Mouse (Mus musculus): ENCODE results near the gene Dhx32. TPM values are rescaled to one million over a fixed set of nuclear protein-coding genes. Genes with fewer than 3 reads are reported as not detected.
"Not testable (repeated sequence)": the region's sequence is repeated elsewhere in the genome, so short reads cannot be mapped to it uniquely, and the experiment has no call there.

Dhx32 gene
- polyA plus RNA-seq, 1 experiment from 2014 or later, result 22.6 TPM

DNA sequence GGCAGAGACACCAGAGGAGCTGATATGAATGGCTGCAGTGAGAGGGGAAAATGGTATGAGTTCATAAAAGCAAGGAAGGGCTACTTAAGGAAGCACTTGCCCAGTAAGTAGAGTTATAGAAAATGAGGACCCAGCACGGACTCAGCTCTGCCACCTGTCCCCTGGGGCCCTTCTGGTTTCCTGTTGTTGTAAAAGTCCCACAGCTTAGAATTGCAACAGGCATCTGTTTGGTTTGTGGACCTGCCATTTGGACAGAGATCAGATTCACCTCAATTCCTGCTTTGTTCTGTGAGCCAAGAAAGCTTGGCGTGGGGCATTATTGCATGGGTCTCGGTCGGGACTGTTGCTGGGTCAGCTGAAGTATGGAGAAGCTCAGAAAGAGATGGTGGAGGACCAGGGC is 67.1 kb downstream of the Dhx32 start:
- Histone ChIP-seq H3K4me2 (no peak overlapping the region), H3K27me3 (ENCODE audit: insufficient read depth, low read length) (no peaks in the 10 kb centered on the region), H3K4me1 (ENCODE audit: insufficient read depth) (no peaks in the 10 kb centered on the region), H3K4me3 (ENCODE audit: low read depth, low read length) (no peak overlapping the region), H3K9ac (no peak overlapping the region), H3K9me3 (ENCODE audit: low read depth, low read length) (no peaks in the 10 kb centered on the region), H3K27ac (ENCODE audit: low read depth) (no peak overlapping the region), H3K36me3 (ENCODE audit: insufficient read depth) (peaks cover 69% of the 10 kb centered on the region)
- 92% methylated on average over 4 of the region's 4 CpGs for WGBS
- DNase-seq, result no peak
- TF ChIP-seq CTCF (IDR thresholded peaks at IDR 0.05; ENCODE audit: low read depth), result no peak
- no peak for ATAC-seq (ENCODE audit: insufficient read depth)

DNA sequence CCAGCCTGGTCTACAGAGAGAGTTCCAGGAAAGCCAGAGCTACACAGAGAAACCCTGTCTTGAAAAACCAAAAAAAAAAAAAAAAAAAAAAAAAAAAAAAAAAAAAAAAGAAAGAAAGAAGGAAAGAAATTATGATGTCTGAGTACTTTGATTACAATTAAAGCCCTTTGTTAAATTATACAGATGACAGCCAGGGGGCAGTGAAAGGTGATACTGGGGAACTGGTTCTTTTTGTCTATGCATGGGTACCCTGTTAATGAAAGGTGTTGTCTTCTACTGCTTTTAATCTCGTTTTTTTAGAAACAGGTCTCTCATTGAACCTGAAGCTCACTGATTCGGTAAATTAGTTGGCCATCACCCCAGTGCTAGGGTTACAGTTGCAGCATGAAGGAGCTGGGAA is 75.2 kb downstream of the Dhx32 start:
- Histone ChIP-seq H3K4me1 (ENCODE audit: insufficient read depth) (no peaks in the 10 kb centered on the region), H3K9ac (no peak overlapping the region), H3K27ac (ENCODE audit: low read depth) (no peak overlapping the region), H3K4me3 (ENCODE audit: low read depth, low read length) (peak overlapping the region; percentile 80; the same call in 1 of the 2 replicates), H3K36me3 (ENCODE audit: insufficient read depth) (no peaks in the 10 kb centered on the region), H3K27me3 (ENCODE audit: insufficient read depth, low read length) (no peaks in the 10 kb centered on the region), H3K9me3 (ENCODE audit: low read depth, low read length) (no peaks in the 10 kb centered on the region), H3K4me2 (no peak overlapping the region)
- ATAC-seq (ENCODE audit: insufficient read depth), result no peak
- DNase-seq, result peak; percentile 30
- 0 out of 2 replicates have a peak, but pooled peaks have one; percentile 1 for TF ChIP-seq CTCF (IDR thresholded peaks at IDR 0.05; ENCODE audit: low read depth)
- WGBS, result 87% methylated on average over 2 of the region's 2 CpGs

DNA sequence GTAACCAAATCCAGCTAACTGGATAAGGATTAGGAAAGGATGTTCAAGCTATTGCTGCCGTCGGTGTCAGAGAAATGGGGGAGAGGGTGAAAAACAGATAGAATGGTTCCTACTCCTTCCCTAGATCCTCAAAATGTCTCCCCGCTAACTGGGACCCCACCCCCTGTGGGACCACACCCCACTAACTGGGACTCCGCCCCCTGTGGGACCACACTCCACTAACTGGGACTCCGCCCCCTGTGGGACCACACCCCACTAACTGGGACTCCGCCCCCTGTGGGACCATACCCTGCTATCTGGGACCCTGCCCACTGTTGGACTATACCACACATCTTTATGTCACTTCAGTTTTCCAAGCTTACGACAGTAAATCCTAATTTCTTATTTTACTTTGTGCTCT is 78.6 kb downstream of the Dhx32 start:
- no peak overlapping the region for H3K4me3 ChIP-seq (ENCODE audit: low read depth, low read length)
- DNase-seq, result no peak
- no peaks in the 10 kb centered on the region for H3K27me3 ChIP-seq (ENCODE audit: insufficient read depth, low read length)
- no peak for TF ChIP-seq CTCF (IDR thresholded peaks at IDR 0.05; ENCODE audit: low read depth)
- no peak overlapping the region for H3K9ac ChIP-seq
- no peak overlapping the region for H3K4me2 ChIP-seq
- 92% methylated on average over 7 of the region's 7 CpGs for WGBS
- H3K36me3 ChIP-seq (ENCODE audit: insufficient read depth), result 0 out of 2 replicates have a peak, but pooled peaks cover 4% of the 10 kb centered on the region
- no peak overlapping the region for H3K27ac ChIP-seq (ENCODE audit: low read depth)
- no peaks in the 10 kb centered on the region for H3K4me1 ChIP-seq (ENCODE audit: insufficient read depth)
- H3K9me3 ChIP-seq (ENCODE audit: low read depth, low read length), result no peaks in the 10 kb centered on the region
- ATAC-seq (ENCODE audit: insufficient read depth), result no peak

DNA sequence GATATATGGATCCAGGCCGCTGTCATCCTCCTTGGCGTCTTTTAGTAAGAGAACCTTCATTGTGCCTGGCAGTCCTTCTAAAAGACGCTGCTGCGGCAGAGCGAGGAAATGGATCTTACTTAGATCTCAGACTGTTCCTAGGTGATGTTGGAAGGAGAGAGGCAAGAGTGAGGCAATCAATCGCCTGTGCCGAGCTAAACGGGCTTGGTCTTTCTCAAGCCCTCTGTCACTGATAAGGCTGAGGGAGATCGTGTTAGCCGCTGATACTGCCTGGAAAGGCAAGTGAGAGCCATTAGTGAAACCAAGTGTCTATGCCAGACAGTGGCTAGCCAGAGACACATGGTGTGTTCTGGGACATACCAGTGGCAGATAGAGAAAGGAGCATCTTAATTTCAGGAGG is 80.2 kb downstream of the Dhx32 start:
- WGBS, result 62% methylated on average over 10 of the region's 10 CpGs
- Histone ChIP-seq H3K4me2 (no peak overlapping the region), H3K27ac (ENCODE audit: low read depth) (peak overlapping the region; percentile 52; the same call in 1 of the 2 replicates), H3K36me3 (ENCODE audit: insufficient read depth) (peaks cover 5% of the 10 kb centered on the region; the same call in 1 of the 2 replicates), H3K4me3 (ENCODE audit: low read depth, low read length) (peak overlapping the region; percentile 2; the same call in 1 of the 2 replicates), H3K27me3 (ENCODE audit: insufficient read depth, low read length) (no peaks in the 10 kb centered on the region), H3K9ac (no peak overlapping the region), H3K4me1 (ENCODE audit: insufficient read depth) (no peaks in the 10 kb centered on the region), H3K9me3 (ENCODE audit: low read depth, low read length) (no peaks in the 10 kb centered on the region)
- ATAC-seq (ENCODE audit: insufficient read depth) (peak; percentile 60), DNase-seq (no peak)
- no peak for TF ChIP-seq CTCF (IDR thresholded peaks at IDR 0.05; ENCODE audit: low read depth)

DNA sequence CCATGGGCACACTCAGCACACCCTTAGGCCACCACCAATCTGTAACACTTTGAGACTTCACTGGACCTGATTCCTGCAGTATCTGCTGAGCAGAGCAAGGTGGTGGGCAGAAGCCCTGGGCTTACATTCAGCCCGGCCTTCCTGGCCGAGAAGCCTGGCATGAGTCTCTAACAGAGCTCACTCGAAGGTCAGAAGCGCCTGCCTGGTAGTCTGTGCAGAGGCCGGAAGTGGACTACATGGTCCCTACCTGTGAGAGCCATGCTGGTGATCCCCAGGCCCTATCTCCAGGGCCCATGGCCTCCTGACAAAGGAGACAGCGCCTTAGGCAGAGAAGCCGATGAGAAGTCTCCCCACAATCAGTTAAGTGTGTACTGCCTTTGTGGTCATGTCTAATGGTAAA is 81.2 kb downstream of the Dhx32 start:
- ATAC-seq (ENCODE audit: insufficient read depth) (no peak), DNase-seq (no peak)
- no peak overlapping the region for H3K4me2 ChIP-seq
- H3K36me3 ChIP-seq (ENCODE audit: insufficient read depth), result peaks cover 14% of the 10 kb centered on the region; the same call in 1 of the 2 replicates
- WGBS, result 93% methylated on average over 7 of the region's 7 CpGs
- H3K9me3 ChIP-seq (ENCODE audit: low read depth, low read length), result no peaks in the 10 kb centered on the region
- H3K9ac ChIP-seq, result no peak overlapping the region
- peak overlapping the region; percentile 20; the same call in 1 of the 2 replicates for H3K4me3 ChIP-seq (ENCODE audit: low read depth, low read length)
- no peaks in the 10 kb centered on the region for H3K27me3 ChIP-seq (ENCODE audit: insufficient read depth, low read length)
- no peak overlapping the region for H3K27ac ChIP-seq (ENCODE audit: low read depth)
- H3K4me1 ChIP-seq (ENCODE audit: insufficient read depth), result no peaks in the 10 kb centered on the region
- no peak for TF ChIP-seq CTCF (IDR thresholded peaks at IDR 0.05; ENCODE audit: low read depth)

DNA sequence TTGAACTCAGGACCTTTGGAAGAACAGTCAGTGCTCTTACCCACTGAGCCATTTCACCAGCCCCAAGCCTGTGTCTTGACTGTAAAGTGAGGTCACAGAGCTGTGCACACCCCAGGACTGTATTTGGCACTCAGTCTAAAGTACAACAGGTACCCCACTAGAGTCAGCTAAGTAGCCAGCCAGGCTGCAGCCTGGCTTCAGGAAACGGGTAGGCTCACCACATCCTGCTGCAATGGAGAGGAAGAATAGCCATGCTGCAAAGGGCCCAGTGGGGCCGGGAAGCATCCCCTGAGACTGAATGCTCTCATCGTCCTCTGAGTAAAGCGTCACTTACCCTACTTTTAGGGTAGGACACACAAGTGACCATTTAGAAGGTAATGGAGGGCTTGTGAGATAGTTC is 82.6 kb downstream of the Dhx32 start:
- Histone ChIP-seq H3K9ac (no peak overlapping the region), H3K9me3 (ENCODE audit: low read depth, low read length) (no peaks in the 10 kb centered on the region), H3K36me3 (ENCODE audit: insufficient read depth) (peaks cover 14% of the 10 kb centered on the region; the same call in 1 of the 2 replicates), H3K27me3 (ENCODE audit: insufficient read depth, low read length) (no peaks in the 10 kb centered on the region), H3K4me1 (ENCODE audit: insufficient read depth) (no peaks in the 10 kb centered on the region), H3K4me3 (ENCODE audit: low read depth, low read length) (no peak overlapping the region), H3K4me2 (no peak overlapping the region), H3K27ac (ENCODE audit: low read depth) (no peak overlapping the region)
- DNase-seq (no peak), ATAC-seq (ENCODE audit: insufficient read depth) (no peak)
- WGBS, result 82% methylated on average over 4 of the region's 4 CpGs
- TF ChIP-seq CTCF (IDR thresholded peaks at IDR 0.05; ENCODE audit: low read depth), result no peak

DNA sequence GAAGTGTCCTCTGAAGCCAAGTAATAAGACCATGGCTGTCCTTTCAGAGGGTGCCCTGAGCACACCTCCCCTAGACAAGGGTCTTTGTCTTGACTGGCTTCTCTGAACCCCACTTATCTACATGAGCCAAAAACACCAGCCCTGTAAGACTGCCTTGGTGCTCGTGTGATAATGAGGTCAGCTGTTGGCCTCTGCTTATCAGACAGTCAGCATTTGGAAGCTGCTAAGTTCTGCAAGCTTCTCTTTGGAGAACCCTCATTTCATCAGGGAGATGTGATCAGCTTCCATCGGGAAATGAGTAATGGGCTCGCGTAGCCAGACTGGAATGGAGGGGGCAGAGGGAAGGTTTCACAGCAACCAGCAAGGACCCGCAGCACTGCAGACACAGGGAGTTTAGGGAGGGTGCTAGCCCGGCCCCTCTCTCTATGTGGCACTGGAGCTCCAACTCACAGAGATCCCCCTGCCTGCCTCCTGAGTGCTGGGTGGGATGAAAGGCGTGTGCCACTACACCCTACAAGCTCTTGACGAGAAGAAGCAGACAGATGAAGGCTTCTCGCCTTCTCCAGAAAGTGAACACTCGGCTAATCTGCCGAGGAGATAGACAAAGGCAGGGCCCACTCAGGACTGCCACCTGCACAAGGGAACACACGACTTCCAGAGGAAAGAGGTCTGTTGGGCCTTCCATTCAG is 84.4 kb downstream of the Dhx32 start:
- H3K27ac ChIP-seq (ENCODE audit: low read depth), result 0 out of 2 replicates have a peak overlapping the region, but pooled peaks have one; percentile 16
- H3K27me3 ChIP-seq (ENCODE audit: insufficient read depth, low read length), result no peaks in the 10 kb centered on the region
- no peak for TF ChIP-seq CTCF (IDR thresholded peaks at IDR 0.05; ENCODE audit: low read depth)
- H3K36me3 ChIP-seq (ENCODE audit: insufficient read depth), result peaks cover 14% of the 10 kb centered on the region; the same call in 1 of the 2 replicates
- peak overlapping the region; percentile 13; the same call in 1 of the 2 replicates for H3K4me2 ChIP-seq
- no peak for ATAC-seq (ENCODE audit: insufficient read depth)
- H3K4me1 ChIP-seq (ENCODE audit: insufficient read depth), result no peaks in the 10 kb centered on the region
- H3K9me3 ChIP-seq (ENCODE audit: low read depth, low read length), result no peaks in the 10 kb centered on the region
- no peak for DNase-seq
- WGBS, result 73% methylated on average over 12 of the region's 12 CpGs
- no peak overlapping the region for H3K4me3 ChIP-seq (ENCODE audit: low read depth, low read length)
- no peak overlapping the region for H3K9ac ChIP-seq

DNA sequence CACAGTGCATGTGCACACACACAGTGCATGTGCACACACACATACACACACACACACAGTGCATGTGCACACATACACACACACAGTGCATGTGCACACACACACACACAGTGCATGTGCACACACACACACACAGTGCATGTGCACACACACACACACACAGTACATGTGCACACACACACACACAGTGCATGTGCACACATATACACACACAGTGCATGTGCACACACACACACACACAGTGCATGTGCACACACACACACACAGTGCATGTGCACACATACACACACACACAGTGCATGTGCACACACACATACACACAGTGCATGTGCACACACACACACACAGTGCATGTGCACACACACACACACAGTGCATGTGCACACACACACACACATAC is 96.9 kb downstream of the Dhx32 start:
- not testable (repeated sequence) for ATAC-seq (ENCODE audit: insufficient read depth); H3K4me1 ChIP-seq (ENCODE audit: insufficient read depth); H3K4me3 ChIP-seq (ENCODE audit: low read depth, low read length); H3K27me3 ChIP-seq (ENCODE audit: insufficient read depth, low read length); DNase-seq; H3K9ac ChIP-seq; H3K27ac ChIP-seq (ENCODE audit: low read depth); H3K9me3 ChIP-seq (ENCODE audit: low read depth, low read length); H3K4me2 ChIP-seq
- peaks cover 21% of the 10 kb centered on the region for H3K36me3 ChIP-seq (ENCODE audit: insufficient read depth)
